Mouse (Mus musculus) lung, postnatal 0 days (tissue): ENCODE data around the gene Sgip1. TPM values are rescaled to one million over a fixed set of nuclear protein-coding genes. Genes with fewer than 3 reads are reported as not detected.
A peak's percentile ranks its signal among the peaks of the same experiment; 100 is the strongest.

Experiments used
- ATAC-seq: fragments of 200-750 bp; cut with Nextera tagmentation; 2 replicates; pipeline ENCODE4 v1.8.0; 2017; ENCODE audit warnings: moderate library complexity
- DNase-seq: peaks from one replicate; pipeline ENCODE4 v3.0.0-alpha.2; 2016; ENCODE audit warnings: low spot score
- H3K27ac ChIP-seq: fragments of 300-500 bp; sonication (generic); 2 replicates; pipeline ENCODE4 v1.5.1; 2014; ENCODE audit warnings: antibody characterized with exemption, mild to moderate bottlenecking, low read length, mixed read lengths
- H3K27me3 ChIP-seq: fragments of 300-500 bp; sonication (generic); replicated peaks from 2 replicates; pipeline ENCODE4 v1.6.1; 2014; ENCODE audit warnings: low read length, mixed read lengths; ENCODE audit not compliant: insufficient read depth
- H3K36me3 ChIP-seq: fragments of 300-500 bp; sonication (generic); 2 replicates; pipeline ENCODE4 v1.6.1; 2014; ENCODE audit warnings: low read length, mixed read lengths; ENCODE audit not compliant: insufficient read depth
- H3K4me1 ChIP-seq: fragments of 300-500 bp; sonication (generic); 2 replicates; pipeline ENCODE4 v1.6.1; 2014; ENCODE audit warnings: antibody characterized with exemption, low read depth, low read length, mixed read lengths; ENCODE audit not compliant: insufficient read depth
- H3K4me2 ChIP-seq: fragments of 300-500 bp; sonication (generic); replicated peaks from 2 replicates; pipeline ENCODE4 v1.6.1; 2014; ENCODE audit warnings: low read depth, mild to moderate bottlenecking, low read length, moderate library complexity, mixed read lengths
- H3K4me3 ChIP-seq: fragments of 300-500 bp; sonication (generic); 2 replicates; pipeline ENCODE4 v1.5.1; 2014; ENCODE audit warnings: low read depth, low read length
- H3K9ac ChIP-seq: fragments of 300-500 bp; sonication (generic); replicated peaks from 2 replicates; pipeline ENCODE4 v1.6.1; 2014; ENCODE audit warnings: low read depth, mild to moderate bottlenecking
- H3K9me3 ChIP-seq: fragments of 300-500 bp; sonication (generic); 2 replicates; pipeline ENCODE4 v1.6.1; 2016; ENCODE audit warnings: low read length, mixed read lengths
- CTCF ChIP-seq: IDR thresholded peaks from 2 replicates; pipeline ENCODE4 v1.5.1; 2016; ENCODE audit warnings: antibody characterized with exemption, mild to moderate bottlenecking
- EP300 ChIP-seq: IDR thresholded peaks from 2 replicates; pipeline ENCODE4 v1.6.1; 2016; ENCODE audit warnings: antibody characterized with exemption, mild to moderate bottlenecking, control low read depth
- WGBS: fragments of 180-500 bp; shearing (Covaris S2); extraction: QIAGEN DNeasy Blood & Tissue Kit; methylation state at CpG from one replicate; pipeline ENCODE4 v1.1.7; 2014; 5-methylcytosine and 5-hydroxymethylcytosine counted together
- polyA plus RNA-seq: library from polyadenylated mRNA; unstranded; fragments of >200 nt; fragmentation: Nextera tagmentation; extraction: Ambion mirVana; gene quantifications from 2 replicates; pipeline ENCODE4 v1.2.1, GENCODE M21; 2015

The Sgip1 gene
- polyA plus RNA-seq, 1 experiment from 2014 or later = 7.8 TPM

DNA sequence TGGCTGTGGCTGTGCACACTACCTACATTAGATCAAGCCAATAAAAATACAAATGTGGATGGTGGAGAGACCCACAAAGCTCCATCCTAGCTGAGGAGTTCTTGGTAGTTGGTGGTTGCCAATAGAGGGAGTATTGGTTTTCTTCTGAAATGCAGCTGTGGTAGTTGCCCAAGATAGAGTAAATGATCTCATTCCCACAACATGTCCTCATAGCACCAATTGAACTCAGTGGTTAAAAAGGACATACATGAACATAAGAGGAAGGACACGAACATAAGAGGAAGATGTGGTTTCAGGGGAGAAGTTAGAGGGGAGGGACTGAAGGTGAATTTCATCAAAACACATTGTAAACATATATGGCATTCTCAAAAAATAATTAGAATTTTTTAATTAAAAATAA is 21.1 kb upstream of the Sgip1 start:
- no peak overlapping the region for H3K4me3 ChIP-seq
- WGBS = 52% methylated on average over 1 of the region's 1 CpGs

DNA sequence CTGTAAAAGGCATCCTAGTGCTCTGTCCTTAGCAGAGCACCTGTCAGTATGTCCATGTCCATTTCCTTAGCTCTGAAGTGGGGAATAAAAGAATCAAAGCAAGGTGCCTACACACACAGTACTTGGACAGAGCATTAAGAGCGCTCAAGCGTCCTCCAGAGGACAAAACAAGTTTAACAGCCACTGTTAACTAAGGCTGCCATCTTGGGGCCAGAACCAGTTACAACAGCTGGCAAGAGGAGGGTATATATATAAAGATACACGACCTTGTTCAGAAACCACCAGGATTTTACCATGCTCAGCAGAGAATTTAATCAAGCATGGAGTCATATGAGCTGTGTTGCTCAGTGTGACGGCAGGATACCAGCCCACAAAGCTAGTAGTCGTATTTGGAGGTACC is 16.7 kb upstream of the Sgip1 start:
- no peaks in the 10 kb centered on the region for H3K9me3 ChIP-seq
- no peak overlapping the region for H3K9ac ChIP-seq
- H3K4me3 ChIP-seq = no peak overlapping the region
- WGBS = 69% methylated on average over 5 of the region's 5 CpGs
- no peak for DNase-seq
- no peak overlapping the region for H3K4me2 ChIP-seq
- TF ChIP-seq CTCF (peak; percentile 15; the same call in 1 of the 2 replicates), EP300 (no peak)
- no peak overlapping the region for H3K27ac ChIP-seq
- no peaks in the 10 kb centered on the region for H3K27me3 ChIP-seq
- no peak for ATAC-seq
- H3K36me3 ChIP-seq = no peaks in the 10 kb centered on the region
- no peaks in the 10 kb centered on the region for H3K4me1 ChIP-seq

More for the DNA sequence above, 21.1 kb upstream of the Sgip1 start:
- no peaks in the 10 kb centered on the region for H3K4me1 ChIP-seq
- no peak overlapping the region for H3K4me2 ChIP-seq
- no peaks in the 10 kb centered on the region for H3K27me3 ChIP-seq
- DNase-seq (peak; percentile 39), ATAC-seq (no peak)
- H3K9me3 ChIP-seq = no peaks in the 10 kb centered on the region
- H3K27ac ChIP-seq = no peak overlapping the region
- H3K36me3 ChIP-seq = no peaks in the 10 kb centered on the region
- TF ChIP-seq EP300 (no peak), CTCF (no peak)
- no peak overlapping the region for H3K9ac ChIP-seq

DNA sequence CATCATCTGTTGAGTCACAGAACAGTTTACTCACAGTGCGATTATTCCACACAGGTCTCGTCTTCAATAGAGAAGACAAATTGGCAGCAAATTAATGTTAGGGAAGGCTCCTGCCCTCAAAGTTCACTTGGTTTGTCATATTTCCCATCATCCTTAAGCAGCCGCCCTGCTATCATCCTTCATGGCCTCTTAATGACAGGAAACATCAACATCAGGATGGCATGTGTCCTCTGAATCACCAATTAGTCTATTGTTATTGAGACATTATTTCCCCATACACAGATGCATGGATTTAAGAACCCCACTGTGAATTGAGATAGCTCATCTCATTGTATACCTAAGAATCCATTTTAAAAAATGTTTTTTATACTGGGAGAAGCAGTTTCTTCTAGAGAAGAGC is 10.1 kb upstream of the Sgip1 start:
- Histone ChIP-seq H3K36me3 (no peaks in the 10 kb centered on the region), H3K27ac (no peak overlapping the region), H3K9me3 (no peaks in the 10 kb centered on the region), H3K27me3 (no peaks in the 10 kb centered on the region), H3K4me1 (no peaks in the 10 kb centered on the region), H3K4me3 (no peak overlapping the region), H3K9ac (no peak overlapping the region), H3K4me2 (no peak overlapping the region)
- no peak for TF ChIP-seq EP300
- DNase-seq (no peak), ATAC-seq (no peak)
- 65% methylated on average over 3 of the region's 3 CpGs for WGBS

DNA sequence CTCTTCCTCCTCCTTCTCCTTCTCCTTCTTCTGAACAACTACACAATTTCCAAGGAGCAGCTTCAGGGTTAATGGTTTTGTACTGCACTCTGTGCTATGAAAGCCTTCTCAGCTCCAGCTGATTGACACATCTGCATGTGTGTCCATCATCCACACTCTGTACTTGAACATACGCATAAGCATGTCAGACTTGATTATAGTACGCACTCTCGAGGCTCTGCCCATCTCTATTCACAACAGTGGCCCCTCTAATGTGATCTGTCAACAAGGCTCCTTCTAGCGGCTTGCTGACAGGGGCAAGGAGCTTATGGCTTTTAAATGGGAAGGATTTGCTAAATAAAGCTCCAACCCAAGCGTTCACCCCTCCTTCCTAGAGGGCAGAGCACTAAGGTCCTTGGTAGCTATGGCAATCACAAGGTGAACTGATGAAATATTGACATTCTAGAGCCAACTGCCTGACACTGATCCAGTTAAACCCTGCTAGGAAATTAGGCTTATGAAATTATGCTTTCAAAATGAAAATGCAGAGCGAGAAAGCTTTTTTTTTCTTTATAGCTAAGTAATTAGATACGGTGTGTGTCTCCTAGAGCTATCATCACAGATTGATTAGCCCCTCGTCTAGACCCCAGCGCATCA is 7.0 kb upstream of the Sgip1 start:
- no peaks in the 10 kb centered on the region for H3K27me3 ChIP-seq
- H3K27ac ChIP-seq = no peak overlapping the region
- ATAC-seq = no peak
- DNase-seq = no peak
- no peaks in the 10 kb centered on the region for H3K36me3 ChIP-seq
- 65% methylated on average over 9 of the region's 9 CpGs for WGBS
- H3K4me3 ChIP-seq = no peak overlapping the region
- H3K9me3 ChIP-seq = no peaks in the 10 kb centered on the region
- no peaks in the 10 kb centered on the region for H3K4me1 ChIP-seq
- TF ChIP-seq EP300 (no peak), CTCF (no peak)
- H3K9ac ChIP-seq = no peak overlapping the region
- H3K4me2 ChIP-seq = no peak overlapping the region

DNA sequence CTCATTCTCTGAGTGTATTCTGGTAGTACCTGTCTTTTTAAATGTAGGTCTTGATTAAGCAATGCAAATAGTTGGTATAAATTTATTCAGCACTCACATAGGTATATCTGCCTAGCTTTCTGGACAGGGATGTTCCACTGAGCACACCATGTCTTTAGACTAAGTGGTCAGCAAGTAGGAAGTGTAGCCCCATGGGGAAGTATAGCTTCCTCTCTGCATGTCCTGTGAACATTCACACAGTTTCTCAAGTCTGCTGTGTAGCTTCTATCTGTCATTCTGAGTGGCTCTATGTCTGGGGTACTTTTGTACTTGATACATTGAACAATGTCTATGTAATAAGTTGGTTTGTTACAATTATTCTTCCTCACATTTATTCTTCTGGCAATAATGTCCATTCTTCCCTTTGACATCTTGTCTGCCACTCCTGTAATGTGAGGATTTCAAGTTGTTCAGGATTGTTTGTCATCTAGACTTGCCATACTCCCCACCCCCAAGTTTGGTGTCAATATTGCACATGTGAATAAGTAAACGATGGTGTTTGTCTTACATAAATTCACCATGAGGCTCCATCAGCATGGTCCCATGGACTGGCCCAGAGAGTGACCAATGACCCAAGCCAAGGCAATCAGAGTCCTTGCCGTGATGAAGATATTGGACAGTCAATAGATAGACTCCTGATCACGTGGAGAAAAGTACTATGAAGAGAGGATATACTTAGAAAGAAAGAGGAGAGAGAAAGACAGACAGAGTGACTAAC is 12.4 kb downstream of the Sgip1 start:
- no peak overlapping the region for H3K27ac ChIP-seq
- DNase-seq (no peak), ATAC-seq (no peak)
- no peaks in the 10 kb centered on the region for H3K36me3 ChIP-seq
- no peak overlapping the region for H3K4me2 ChIP-seq
- no peak overlapping the region for H3K4me3 ChIP-seq
- 62% methylated on average over 3 of the region's 3 CpGs for WGBS
- H3K9ac ChIP-seq = no peak overlapping the region
- no peaks in the 10 kb centered on the region for H3K9me3 ChIP-seq
- no peaks in the 10 kb centered on the region for H3K27me3 ChIP-seq
- TF ChIP-seq EP300 (no peak), CTCF (no peak)
- H3K4me1 ChIP-seq = no peaks in the 10 kb centered on the region

- under 1% methylated on average over 41 of the region's 41 CpGs for WGBS
- TF ChIP-seq EP300 (peak; percentile 39; the same call in 1 of the 2 replicates), CTCF (no peak)
- peak overlapping the region; percentile 54 for H3K27ac ChIP-seq
Measured at GRCm38 (mm10) chr4:102759095-102759890, 18.2 kb downstream of the Sgip1 start.

More at GRCm38 (mm10) chr4:102759095-102759890, 18.2 kb downstream of the Sgip1 start:
- Histone ChIP-seq H3K4me1 (peaks cover 6% of the 10 kb centered on the region; the same call in 1 of the 2 replicates), H3K9me3 (no peaks in the 10 kb centered on the region), H3K36me3 (no peaks in the 10 kb centered on the region), H3K27me3 (no peaks in the 10 kb centered on the region), H3K4me3 (peak overlapping the region; percentile 41), H3K4me2 (peak overlapping the region; percentile 80), H3K9ac (peak overlapping the region; percentile 29; the same call in 1 of the 2 replicates)
- peak; percentile 65 for DNase-seq
- ATAC-seq = peak; percentile 56
